Mouse (Mus musculus) liver (tissue): ENCODE results near the gene Nanos3.

ENCODE experiments used
- DNase-seq: peaks from one replicate; pipeline ENCODE4 v3.0.0-alpha.2; 2020; ENCODE audit warnings: mixed read lengths

Nanos3 gene

DNA sequence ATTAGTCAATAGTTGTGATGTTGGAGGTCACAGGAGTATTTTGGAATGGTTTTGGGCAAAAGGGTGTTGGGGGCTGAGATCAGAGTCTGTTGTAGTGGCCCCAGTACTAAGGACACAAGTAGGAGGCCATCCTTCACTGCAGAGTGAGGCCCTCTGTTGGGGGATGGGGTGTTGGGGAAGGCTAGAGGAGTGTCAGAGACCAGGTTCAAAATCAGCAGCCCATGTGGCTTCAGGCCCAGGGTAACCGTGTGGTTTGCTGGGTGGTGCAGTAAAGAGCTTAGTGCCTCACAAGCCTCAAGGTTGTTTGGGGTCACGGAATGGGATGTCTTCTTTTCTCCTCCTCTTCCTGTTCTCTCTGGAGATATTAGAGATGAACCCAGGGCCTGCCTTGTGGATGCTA, 58.3 kb downstream of the Nanos3 start:
- no peak for DNase-seq

DNA sequence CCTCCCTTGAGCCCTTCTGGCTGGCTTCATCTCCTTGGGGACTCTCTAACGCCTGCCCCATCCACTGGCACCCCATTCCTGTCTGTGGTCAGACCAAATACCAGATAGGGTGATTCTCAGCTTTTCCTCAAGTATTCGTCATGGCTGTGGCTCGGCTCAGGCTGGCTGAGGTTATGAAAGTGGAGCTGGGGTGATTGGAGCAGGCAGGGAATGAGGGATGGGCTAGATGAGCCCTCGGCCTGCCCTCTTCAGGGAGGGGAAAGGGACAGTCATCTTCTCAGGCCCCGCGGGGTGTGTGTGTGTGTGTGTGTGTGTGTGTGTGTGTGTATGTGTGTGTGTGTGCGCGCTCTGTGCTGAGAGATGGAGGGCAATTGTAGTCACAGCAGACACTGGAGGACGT, 59.4 kb downstream of the Nanos3 start, which contains the start of gene Podnl1:
Gene Podnl1 (plus strand): TSS at position 334 of the 400 bp plus-strand sequence.
- no peak for DNase-seq
